Mouse (Mus musculus) ES-E14 (cell line): ENCODE data around the gene H2-T24.
"Not testable (repeated sequence)": the region's sequence is repeated elsewhere in the genome, so short reads cannot be mapped to it uniquely, and the experiment has no call there.

Experiments used
- CHD2 ChIP-seq: IDR thresholded peaks from 2 replicates; pipeline ENCODE4 v1.6.1; 2014; ENCODE audit warnings: mild to moderate bottlenecking, low read depth, low read length, inconsistent platforms
- HCFC1 ChIP-seq: IDR thresholded peaks from 2 replicates; pipeline ENCODE4 v1.6.1; 2012; ENCODE audit warnings: low read length, inconsistent platforms, borderline replicate concordance; ENCODE audit not compliant: insufficient read depth
- MAFK ChIP-seq: IDR thresholded peaks from 2 replicates; pipeline ENCODE4 v1.6.1; 2014; ENCODE audit warnings: mild to moderate bottlenecking, low read depth, low read length, inconsistent platforms; ENCODE audit not compliant: insufficient read depth
- ZC3H11A ChIP-seq: IDR thresholded peaks from 2 replicates; pipeline ENCODE4 v1.6.1; 2012; ENCODE audit warnings: low read depth, mild to moderate bottlenecking, inconsistent platforms, low read length, borderline replicate concordance
- ZNF384 ChIP-seq: IDR thresholded peaks from 2 replicates; pipeline ENCODE4 v1.6.1; 2012; ENCODE audit warnings: low read depth, low read length, inconsistent platforms

DNA sequence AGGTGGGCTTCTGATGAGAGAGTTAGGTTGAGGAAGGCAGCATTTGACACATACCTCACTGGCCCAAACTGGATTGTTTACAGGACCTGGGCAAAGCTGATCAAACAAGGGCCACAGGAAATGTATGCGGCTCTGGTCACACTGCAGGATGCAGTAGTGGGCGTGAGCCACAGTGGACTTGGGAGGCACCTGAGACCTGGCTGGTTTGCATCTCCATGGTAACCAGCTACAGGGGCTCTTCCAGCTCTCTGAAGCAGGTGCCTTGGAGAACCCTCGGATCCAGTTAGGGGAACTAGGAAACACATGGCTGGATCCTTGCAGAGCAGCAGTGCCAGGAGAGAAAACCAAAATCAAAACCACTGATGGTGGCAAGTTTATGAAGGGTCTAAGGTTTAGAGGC, 14.2 kb upstream of the H2-T24 start:
- not testable (repeated sequence) for TF ChIP-seq ZNF384, CHD2, MAFK, HCFC1, ZC3H11A
